Mouse (Mus musculus): Measurements from ENCODE around the gene Unkl. TPM values are rescaled to one million over a fixed set of nuclear protein-coding genes. Genes with fewer than 3 reads are reported as not detected.

Unkl gene
- 6.0 and 6.6 TPM in 2 replicates for polyA plus RNA-seq (2015; fragmentation: Nextera tagmentation; extraction: Ambion mirVana)

DNA sequence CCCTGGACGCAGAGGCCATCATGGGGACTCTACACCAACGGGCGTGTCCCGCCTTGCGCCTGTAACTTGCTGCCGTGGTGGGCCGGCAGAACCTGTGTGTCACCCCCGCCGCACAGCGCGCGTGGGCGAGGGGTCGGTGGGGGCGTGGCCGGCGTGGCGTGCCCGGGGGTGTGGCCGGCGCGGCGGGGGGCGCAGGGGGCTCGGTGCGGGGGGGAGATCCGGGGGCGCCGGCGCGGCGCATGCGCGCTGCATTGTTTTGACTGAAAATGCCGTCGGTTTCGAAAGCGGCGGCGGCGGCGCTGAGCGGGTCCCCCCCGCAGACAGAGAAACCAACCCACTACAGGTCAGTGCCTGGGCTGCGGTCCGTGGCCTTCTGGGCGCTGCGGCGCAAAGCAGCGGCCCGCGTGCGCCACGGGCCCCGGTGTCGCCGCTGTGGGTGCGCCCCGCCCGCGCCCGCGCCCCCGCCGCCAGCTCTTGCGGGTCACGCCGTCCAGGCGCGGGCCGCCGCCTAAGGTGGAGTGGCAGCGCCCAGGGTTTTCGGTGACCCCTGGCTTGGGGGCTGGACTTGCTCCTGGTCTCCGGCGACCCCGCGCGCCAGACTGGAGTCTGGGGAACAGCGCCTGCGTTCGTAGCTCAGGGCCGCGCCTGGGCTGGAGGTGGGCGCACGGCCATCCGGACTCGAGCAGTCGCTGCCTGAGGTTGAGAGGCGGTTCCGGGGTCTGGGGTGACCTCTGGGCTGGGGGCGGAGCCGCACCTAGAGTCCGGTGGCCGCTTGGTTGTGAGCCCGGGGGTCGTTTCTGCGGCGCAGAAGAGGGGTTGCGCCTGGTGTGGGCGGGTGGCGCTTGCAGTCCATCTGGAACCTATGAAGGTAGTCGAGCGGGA, at the start of gene Unkl:
Gene Unkl (plus strand): TSS at position 248 of the 882 bp plus-strand sequence.
- WGBS = under 1% methylated on average over 103 of the region's 104 CpGs

GRCm38 (mm10) chr17:25138803-25139202, 49.4 kb upstream of the Unkl start:
- Histone ChIP-seq H3K27me3 (replicated peaks) (no peaks in the 10 kb centered on the region), H3K9me3 (no peaks in the 10 kb centered on the region), H3K36me3 (no peaks in the 10 kb centered on the region), H3K4me1 (replicated peaks) (peaks cover 11% of the 10 kb centered on the region), H3K9ac (no peak overlapping the region), H3K27ac (no peak overlapping the region), H3K4me3 (replicated peaks) (no peak overlapping the region), H3K4me2 (replicated peaks) (no peak overlapping the region)
- 100% methylated on average over 1 of the region's 1 CpGs for WGBS
- no peak for ATAC-seq

More for the DNA sequence above, at the start of gene Unkl:
- Histone ChIP-seq H3K4me1 (replicated peaks) (peaks cover 15% of the 10 kb centered on the region), H3K27me3 (replicated peaks) (no peaks in the 10 kb centered on the region), H3K27ac (peak within 1 kb of the TSS; percentile 79), H3K9ac (peak within 1 kb of the TSS; percentile 88), H3K36me3 (0 out of 2 replicates have a peak, but pooled peaks cover 2% of the 10 kb centered on the region), H3K4me3 (replicated peaks) (peak within 1 kb of the TSS; percentile 83), H3K4me2 (replicated peaks) (peak within 1 kb of the TSS; percentile 84), H3K9me3 (no peaks in the 10 kb centered on the region)
- ATAC-seq = peak; percentile 52

GRCm38 (mm10) chr17:25139960-25140359, 48.2 kb upstream of the Unkl start:
- Histone ChIP-seq H3K4me1 (replicated peaks) (0 out of 2 replicates have a peak, but pooled peaks cover 2% of the 10 kb centered on the region), H3K27ac (no peak overlapping the region), H3K9me3 (no peaks in the 10 kb centered on the region), H3K4me3 (replicated peaks) (no peak overlapping the region), H3K9ac (no peak overlapping the region), H3K4me2 (replicated peaks) (no peak overlapping the region), H3K27me3 (replicated peaks) (no peaks in the 10 kb centered on the region), H3K36me3 (no peaks in the 10 kb centered on the region)
- ATAC-seq = no peak
- WGBS = 63% methylated on average over 4 of the region's 4 CpGs

DNA sequence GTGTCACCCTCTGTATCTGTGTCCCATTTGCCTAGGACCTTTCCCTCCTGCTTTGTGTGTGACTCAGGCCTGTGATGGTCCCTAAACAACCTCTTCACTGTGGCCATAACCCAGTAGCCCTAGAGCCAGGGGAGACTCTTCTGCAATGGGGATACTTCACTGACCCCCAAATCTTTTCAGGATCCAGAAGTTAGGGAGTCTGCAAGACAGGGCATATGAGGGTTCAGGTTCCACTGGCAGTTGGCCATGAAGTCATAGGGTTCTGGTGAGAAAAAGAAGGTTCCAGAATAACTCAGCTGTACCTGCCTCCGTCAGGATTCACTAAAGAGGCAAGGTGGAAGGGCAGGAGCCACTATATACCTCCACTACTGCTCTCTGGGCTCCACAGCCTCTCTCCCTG, 26.0 kb upstream of the Unkl start, which contains the start of gene Ccdc154:
Gene Ccdc154 (plus strand): TSS at position 301 of the 400 bp plus-strand sequence.
- Histone ChIP-seq H3K4me1 (replicated peaks) (peaks cover 3% of the 10 kb centered on the region; the same call in 1 of the 2 replicates), H3K4me3 (replicated peaks) (no peak within 1 kb of the TSS), H3K36me3 (0 out of 2 replicates have a peak, but pooled peaks cover 8% of the 10 kb centered on the region), H3K9me3 (no peaks in the 10 kb centered on the region), H3K9ac (no peak within 1 kb of the TSS), H3K4me2 (replicated peaks) (no peak within 1 kb of the TSS), H3K27ac (no peak within 1 kb of the TSS), H3K27me3 (replicated peaks) (no peaks in the 10 kb centered on the region)
- ATAC-seq = no peak
- 89% methylated on average over 1 of the region's 1 CpGs for WGBS

GRCm38 (mm10) chr17:25163387-25163786, 24.8 kb upstream of the Unkl start:
- no peak overlapping the region for H3K4me2 ChIP-seq (replicated peaks)
- H3K4me1 ChIP-seq (replicated peaks) = peaks cover 5% of the 10 kb centered on the region; the same call in 1 of the 2 replicates
- no peak overlapping the region for H3K9ac ChIP-seq
- ATAC-seq = no peak
- H3K27me3 ChIP-seq (replicated peaks) = no peaks in the 10 kb centered on the region
- no peak overlapping the region for H3K4me3 ChIP-seq (replicated peaks)
- no peak overlapping the region for H3K27ac ChIP-seq
- WGBS = 73% methylated on average over 7 of the region's 7 CpGs
- 0 out of 2 replicates have a peak, but pooled peaks cover 6% of the 10 kb centered on the region for H3K36me3 ChIP-seq
- no peaks in the 10 kb centered on the region for H3K9me3 ChIP-seq

- H3K36me3 ChIP-seq = 0 out of 2 replicates have a peak, but pooled peaks cover 6% of the 10 kb centered on the region
- no peak for ATAC-seq
- no peaks in the 10 kb centered on the region for H3K27me3 ChIP-seq (replicated peaks)
- no peak overlapping the region for H3K4me3 ChIP-seq (replicated peaks)
- WGBS = 87% methylated on average over 3 of the region's 3 CpGs
- H3K4me1 ChIP-seq (replicated peaks) = peaks cover 5% of the 10 kb centered on the region; the same call in 1 of the 2 replicates
- no peak overlapping the region for H3K9ac ChIP-seq
- no peaks in the 10 kb centered on the region for H3K9me3 ChIP-seq
- no peak overlapping the region for H3K27ac ChIP-seq
- H3K4me2 ChIP-seq (replicated peaks) = no peak overlapping the region
Measured at GRCm38 (mm10) chr17:25164770-25165169, 23.4 kb upstream of the Unkl start.

GRCm38 (mm10) chr17:25165970-25166671, 22.1 kb upstream of the Unkl start:
- no peaks in the 10 kb centered on the region for H3K27me3 ChIP-seq (replicated peaks)
- peak; percentile 65 for ATAC-seq
- 32% methylated on average over 6 of the region's 6 CpGs for WGBS
- peaks cover 5% of the 10 kb centered on the region; the same call in 1 of the 2 replicates for H3K4me1 ChIP-seq (replicated peaks)
- H3K9ac ChIP-seq = no peak overlapping the region
- H3K4me2 ChIP-seq (replicated peaks) = no peak overlapping the region
- H3K4me3 ChIP-seq (replicated peaks) = no peak overlapping the region
- H3K27ac ChIP-seq = no peak overlapping the region
- no peaks in the 10 kb centered on the region for H3K9me3 ChIP-seq
- H3K36me3 ChIP-seq = 0 out of 2 replicates have a peak, but pooled peaks cover 3% of the 10 kb centered on the region

DNA sequence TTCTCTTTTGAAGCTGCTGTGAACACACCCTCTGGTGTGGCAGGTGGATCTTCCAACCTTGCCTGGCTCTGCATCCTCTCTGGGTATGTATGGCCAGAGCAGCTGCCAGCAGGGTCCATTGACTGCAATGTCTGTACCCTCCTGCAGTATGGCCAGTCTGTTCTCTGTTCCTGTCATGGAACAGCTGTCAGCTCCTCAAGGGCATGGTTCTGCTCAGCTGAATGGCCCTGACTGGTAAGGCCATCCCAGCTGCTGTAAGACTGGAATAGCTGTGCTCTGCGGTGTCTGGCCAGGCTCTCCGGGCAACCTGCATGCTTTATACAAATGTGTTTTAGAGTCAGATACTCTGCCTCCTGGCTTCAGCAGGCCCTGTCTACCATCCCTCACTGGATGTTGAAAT, 18.5 kb upstream of the Unkl start:
- H3K4me2 ChIP-seq (replicated peaks) = no peak overlapping the region
- no peak overlapping the region for H3K27ac ChIP-seq
- no peaks in the 10 kb centered on the region for H3K36me3 ChIP-seq
- no peak for ATAC-seq
- H3K9me3 ChIP-seq = no peaks in the 10 kb centered on the region
- H3K9ac ChIP-seq = no peak overlapping the region
- peaks cover 5% of the 10 kb centered on the region; the same call in 1 of the 2 replicates for H3K4me1 ChIP-seq (replicated peaks)
- H3K4me3 ChIP-seq (replicated peaks) = no peak overlapping the region
- no peaks in the 10 kb centered on the region for H3K27me3 ChIP-seq (replicated peaks)
- 80% methylated on average over 2 of the region's 2 CpGs for WGBS

DNA sequence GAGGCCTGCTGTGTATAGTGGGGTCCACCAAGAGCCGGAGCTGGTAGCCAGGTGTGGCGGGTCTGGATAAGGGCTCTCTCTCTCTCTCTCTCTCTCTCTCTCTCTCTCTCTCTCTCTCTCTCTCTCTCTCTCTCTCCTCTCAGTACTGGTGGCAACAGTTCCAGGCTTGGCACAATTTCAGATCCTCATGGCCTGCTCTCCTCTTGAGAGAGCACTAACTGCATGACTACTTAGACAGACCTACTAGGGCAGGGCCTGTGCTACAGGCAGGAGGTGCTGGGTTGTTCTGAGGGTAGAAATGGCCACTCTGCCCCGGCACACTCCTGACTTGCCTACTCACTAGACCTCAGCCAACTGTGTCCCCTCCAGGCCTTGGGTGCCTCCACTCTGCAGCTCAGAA, 15.6 kb upstream of the Unkl start:
- Histone ChIP-seq H3K27ac (no peak overlapping the region), H3K36me3 (no peaks in the 10 kb centered on the region), H3K4me1 (replicated peaks) (peaks cover 6% of the 10 kb centered on the region; the same call in 1 of the 2 replicates), H3K27me3 (replicated peaks) (no peaks in the 10 kb centered on the region), H3K9ac (no peak overlapping the region), H3K4me2 (replicated peaks) (no peak overlapping the region), H3K9me3 (no peaks in the 10 kb centered on the region), H3K4me3 (replicated peaks) (no peak overlapping the region)
- 79% methylated on average over 3 of the region's 3 CpGs for WGBS
- no peak for ATAC-seq

- 59% methylated on average over 9 of the region's 9 CpGs for WGBS
- Histone ChIP-seq H3K27ac (no peak within 1 kb of the TSS), H3K9me3 (no peaks in the 10 kb centered on the region), H3K4me3 (replicated peaks) (no peak within 1 kb of the TSS), H3K27me3 (replicated peaks) (no peaks in the 10 kb centered on the region), H3K4me1 (replicated peaks) (peaks cover 6% of the 10 kb centered on the region; the same call in 1 of the 2 replicates), H3K36me3 (no peaks in the 10 kb centered on the region), H3K4me2 (replicated peaks) (no peak within 1 kb of the TSS), H3K9ac (no peak within 1 kb of the TSS)
- ATAC-seq = peak; percentile 80; the same call in 1 of the 2 replicates
Measured at GRCm38 (mm10) chr17:25175411-25175810, 12.8 kb upstream of the Unkl start, which contains the start of gene Gm38655. TSS of gene Gm38655 (minus strand) at chr17:25175471.

DNA sequence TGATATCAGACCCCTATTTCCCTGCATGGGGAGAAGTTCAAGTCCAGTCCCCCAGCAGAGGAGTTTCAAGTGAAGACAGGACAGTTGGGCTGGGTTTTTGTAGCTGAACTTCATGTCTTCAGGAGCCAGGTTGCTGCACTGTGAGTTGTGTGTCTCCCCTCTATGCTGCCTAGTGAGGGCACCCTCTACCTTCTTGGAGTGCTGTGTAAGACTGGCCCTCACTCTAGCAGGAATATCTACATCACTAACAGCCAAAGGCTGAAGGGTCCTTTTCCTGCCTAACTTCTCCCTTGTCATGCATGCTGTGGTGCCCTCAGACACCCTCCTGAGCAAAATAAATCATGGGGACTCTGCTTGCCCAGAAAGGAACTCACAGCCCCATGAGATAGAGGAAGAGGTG, 5.0 kb upstream of the Unkl start:
- peak overlapping the region; percentile 70 for H3K4me2 ChIP-seq (replicated peaks)
- 0 out of 2 replicates have a peak overlapping the region, but pooled peaks have one; percentile 28 for H3K9ac ChIP-seq

More for the DNA sequence above, 5.0 kb upstream of the Unkl start:
- no peaks in the 10 kb centered on the region for H3K27me3 ChIP-seq (replicated peaks)
- H3K27ac ChIP-seq = no peak overlapping the region
- H3K4me1 ChIP-seq (replicated peaks) = peaks cover 14% of the 10 kb centered on the region
- ATAC-seq = no peak
- H3K36me3 ChIP-seq = no peaks in the 10 kb centered on the region
- H3K4me3 ChIP-seq (replicated peaks) = 0 out of 2 replicates have a peak overlapping the region, but pooled peaks have one; percentile 89
- no peaks in the 10 kb centered on the region for H3K9me3 ChIP-seq

Measured in intestine, embryonic 15.5 days (tissue).